Mouse (Mus musculus): ENCODE results near the gene Nod1. TPM values are rescaled to one million over a fixed set of nuclear protein-coding genes. Genes with fewer than 3 reads are reported as not detected.

Gene Nod1
- polyA plus RNA-seq, 2 experiments, result 1.5 to 1.9 TPM

GRCm38 (mm10) chr6:54946241-54946953, 26.0 kb downstream of the Nod1 start:
- DNase-seq (ENCODE audit: low read depth in 3 of 3, low spot score in 3 of 3) (no peak), ATAC-seq (ENCODE audit: insufficient read depth) (no peak)
- no peaks in the 10 kb centered on the region; the same call in 1 of the 2 replicates for H3K27me3 ChIP-seq (ENCODE audit: control insufficient read depth, insufficient read depth, low read length)
- no peak overlapping the region for H3K4me2 ChIP-seq (ENCODE audit: low read depth)
- WGBS (ENCODE audit: insufficient replicate concordance), result 43% methylated on average over 4 of the region's 4 CpGs
- no peak overlapping the region for H3K9ac ChIP-seq (replicated peaks)
- H3K4me3 ChIP-seq (ENCODE audit: insufficient read depth in 1 of 2, low read depth in 2 of 2, low read length in 2 of 2), result no peak overlapping the region
- H3K4me1 ChIP-seq (replicated peaks; ENCODE audit: control insufficient read depth in 2 of 2, insufficient read depth in 2 of 2, low read length in 1 of 2), result no peaks in the 10 kb centered on the region; a peak in 1 of 4 replicates
- TF ChIP-seq CTCF (IDR thresholded peaks at IDR 0.05; ENCODE audit: low read depth) (no peak), EP300 (IDR thresholded peaks at IDR 0.05; ENCODE audit: low read depth) (no peak)
- no peaks in the 10 kb centered on the region for H3K9me3 ChIP-seq (ENCODE audit: control insufficient read depth, low read length)
- no peaks in the 10 kb centered on the region for H3K36me3 ChIP-seq (replicated peaks; ENCODE audit: control insufficient read depth, insufficient read depth, low read depth)
- no peak overlapping the region for H3K27ac ChIP-seq

- Histone ChIP-seq H3K36me3 (replicated peaks; ENCODE audit: control insufficient read depth, insufficient read depth, low read depth) (no peaks in the 10 kb centered on the region), H3K4me2 (ENCODE audit: low read depth) (no peak overlapping the region), H3K4me3 (ENCODE audit: insufficient read depth in 1 of 2, low read depth in 2 of 2, low read length in 2 of 2) (no peak overlapping the region), H3K9me3 (ENCODE audit: control insufficient read depth, low read length) (no peaks in the 10 kb centered on the region), H3K27me3 (ENCODE audit: control insufficient read depth, insufficient read depth, low read length) (no peaks in the 10 kb centered on the region; the same call in 1 of the 2 replicates), H3K4me1 (replicated peaks; ENCODE audit: control insufficient read depth in 2 of 2, insufficient read depth in 2 of 2, low read length in 1 of 2) (peaks cover 0 to 2% of the 10 kb centered on the region in 2 experiments; a peak in 1 of 4 replicates), H3K9ac (replicated peaks) (no peak overlapping the region), H3K27ac (no peak overlapping the region)
- 81% methylated on average over 16 of the region's 16 CpGs for WGBS (ENCODE audit: insufficient replicate concordance)
- DNase-seq (ENCODE audit: low read depth in 3 of 3, low spot score in 3 of 3) (no peak), ATAC-seq (ENCODE audit: insufficient read depth) (no peak)
- TF ChIP-seq EP300 (IDR thresholded peaks at IDR 0.05; ENCODE audit: low read depth), result no peak
- no peak for TF ChIP-seq CTCF (IDR thresholded peaks at IDR 0.05; ENCODE audit: low read depth)
These were observed 27.9 kb downstream of the Nod1 start for GRCm38 (mm10) chr6:54944551-54944950.

GRCm38 (mm10) chr6:54943753-54944152, 28.7 kb downstream of the Nod1 start:
- Histone ChIP-seq H3K4me3 (ENCODE audit: insufficient read depth in 1 of 2, low read depth in 2 of 2, low read length in 2 of 2) (no peak overlapping the region), H3K27me3 (ENCODE audit: control insufficient read depth, insufficient read depth, low read length) (no peaks in the 10 kb centered on the region; the same call in 1 of the 2 replicates), H3K36me3 (replicated peaks; ENCODE audit: control insufficient read depth, insufficient read depth, low read depth) (no peaks in the 10 kb centered on the region), H3K4me2 (ENCODE audit: low read depth) (no peak overlapping the region), H3K9ac (replicated peaks) (no peak overlapping the region), H3K4me1 (replicated peaks; ENCODE audit: control insufficient read depth in 2 of 2, insufficient read depth in 2 of 2, low read length in 1 of 2) (peaks cover 0 to 2% of the 10 kb centered on the region in 2 experiments; a peak in 1 of 4 replicates), H3K9me3 (ENCODE audit: control insufficient read depth, low read length) (no peaks in the 10 kb centered on the region), H3K27ac (no peak overlapping the region)
- DNase-seq (ENCODE audit: low read depth in 3 of 3, low spot score in 3 of 3) (no peak), ATAC-seq (ENCODE audit: insufficient read depth) (no peak)
- TF ChIP-seq CTCF (IDR thresholded peaks at IDR 0.05; ENCODE audit: low read depth) (no peak), EP300 (IDR thresholded peaks at IDR 0.05; ENCODE audit: low read depth) (no peak)
- 35% methylated on average over 24 of the region's 24 CpGs for WGBS (ENCODE audit: insufficient replicate concordance)

- DNase-seq (ENCODE audit: low read depth in 3 of 3, low spot score in 3 of 3), result no peak
- 58% methylated on average over 16 of the region's 16 CpGs for WGBS (ENCODE audit: insufficient replicate concordance)
- Histone ChIP-seq H3K4me3 (ENCODE audit: insufficient read depth in 1 of 2, low read depth in 2 of 2, low read length in 2 of 2) (no peak overlapping the region), H3K4me1 (replicated peaks; ENCODE audit: control insufficient read depth in 2 of 2, insufficient read depth in 2 of 2, low read length in 1 of 2) (peaks cover 0 to 2% of the 10 kb centered on the region in 2 experiments; a peak in 1 of 4 replicates), H3K9me3 (ENCODE audit: control insufficient read depth, low read length) (no peaks in the 10 kb centered on the region), H3K36me3 (replicated peaks; ENCODE audit: control insufficient read depth, insufficient read depth, low read depth) (no peaks in the 10 kb centered on the region), H3K4me2 (ENCODE audit: low read depth) (no peak overlapping the region), H3K27me3 (ENCODE audit: control insufficient read depth, insufficient read depth, low read length) (no peaks in the 10 kb centered on the region; the same call in 1 of the 2 replicates), H3K27ac (no peak overlapping the region), H3K9ac (replicated peaks) (no peak overlapping the region)
- no peak for ATAC-seq (ENCODE audit: insufficient read depth)
- TF ChIP-seq CTCF (IDR thresholded peaks at IDR 0.05; ENCODE audit: low read depth), result no peak
- TF ChIP-seq EP300 (IDR thresholded peaks at IDR 0.05; ENCODE audit: low read depth), result no peak
These were observed 29.1 kb downstream of the Nod1 start for GRCm38 (mm10) chr6:54943292-54943691.

GRCm38 (mm10) chr6:54941149-54941548, 31.3 kb downstream of the Nod1 start:
- ATAC-seq (ENCODE audit: insufficient read depth), result no peak
- no peaks in the 10 kb centered on the region for H3K36me3 ChIP-seq (replicated peaks; ENCODE audit: control insufficient read depth, insufficient read depth, low read depth)
- DNase-seq (ENCODE audit: low read depth in 3 of 3, low spot score in 3 of 3), result no peak
- no peak overlapping the region for H3K4me3 ChIP-seq (ENCODE audit: insufficient read depth in 1 of 2, low read depth in 2 of 2, low read length in 2 of 2)
- no peak overlapping the region for H3K27ac ChIP-seq
- H3K9ac ChIP-seq (replicated peaks), result no peak overlapping the region
- 46% methylated on average over 6 of the region's 6 CpGs for WGBS (ENCODE audit: insufficient replicate concordance)
- no peaks in the 10 kb centered on the region; the same call in 1 of the 2 replicates for H3K27me3 ChIP-seq (ENCODE audit: control insufficient read depth, insufficient read depth, low read length)
- TF ChIP-seq EP300 (IDR thresholded peaks at IDR 0.05; ENCODE audit: low read depth) (no peak), CTCF (IDR thresholded peaks at IDR 0.05; ENCODE audit: low read depth) (no peak)
- no peak overlapping the region for H3K4me2 ChIP-seq (ENCODE audit: low read depth)
- H3K4me1 ChIP-seq (replicated peaks; ENCODE audit: control insufficient read depth in 2 of 2, insufficient read depth in 2 of 2, low read length in 1 of 2), result 0 out of 4 replicates have a peak, but pooled peaks cover 0 to 2% of the 10 kb centered on the region in 2 experiments
- no peaks in the 10 kb centered on the region for H3K9me3 ChIP-seq (ENCODE audit: control insufficient read depth, low read length)

Data from liver, embryonic 14.5 days (tissue).